Mouse (Mus musculus) liver, embryonic 14.5 days (tissue): Measurements from ENCODE around the gene Gm49322.

Experiments
- CTCF ChIP-seq: IDR thresholded peaks from 2 replicates; pipeline ENCODE4 v1.5.1; 2016; ENCODE audit warnings: antibody characterized with exemption, low read depth, control low read depth
- EP300 ChIP-seq: IDR thresholded peaks from 2 replicates; pipeline ENCODE4 v1.6.1; 2016; ENCODE audit warnings: antibody characterized with exemption, low read depth

DNA sequence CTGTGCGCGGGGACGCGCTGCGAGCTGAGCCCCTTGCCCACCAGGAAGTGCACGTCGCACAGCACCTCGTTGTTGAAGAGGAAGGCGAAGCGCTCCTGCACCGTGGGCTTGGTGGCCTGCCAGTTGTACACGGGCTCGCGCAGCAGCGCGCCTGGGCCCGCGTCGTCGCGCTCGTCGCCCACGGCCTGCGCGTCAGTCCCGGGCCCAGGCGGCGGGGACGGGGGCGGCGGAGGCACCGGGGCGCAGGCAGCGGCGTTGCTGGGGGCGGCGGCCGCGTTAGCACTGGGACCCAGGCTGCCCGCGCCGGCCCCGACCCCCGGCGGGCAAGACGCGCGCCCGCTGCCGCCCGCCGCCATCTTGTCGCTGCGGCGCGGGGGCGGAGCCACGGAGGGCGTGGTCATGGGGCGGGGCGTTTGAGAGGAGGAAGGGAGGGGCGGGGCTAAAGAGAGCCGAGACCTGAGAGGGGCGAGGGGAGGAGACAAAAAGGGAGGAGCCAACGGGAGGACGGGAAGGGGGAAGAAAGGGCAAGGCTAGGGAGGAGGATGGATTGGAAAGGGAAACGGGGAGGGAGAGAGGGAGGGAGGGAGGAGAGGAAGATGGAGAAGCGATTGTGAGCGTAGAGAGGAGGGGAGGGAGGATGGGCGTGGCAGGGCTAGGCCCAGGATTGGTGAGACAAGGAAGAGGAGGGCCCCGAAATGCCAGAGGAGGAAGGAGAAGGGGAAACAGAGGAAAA, 50.5 kb downstream of the Gm49322 start:
- TF ChIP-seq CTCF (no peak), EP300 (no peak)
